Mouse (Mus musculus) hindbrain, embryonic 14.5 days (tissue): ENCODE data around the gene Gm21953. TPM values are rescaled to one million over a fixed set of nuclear protein-coding genes. Genes with fewer than 3 reads are reported as not detected.
"Not testable (repeated sequence)": the region's sequence is repeated elsewhere in the genome, so short reads cannot be mapped to it uniquely, and the experiment has no call there.

Experiments
- ATAC-seq: fragments of 200-750 bp; cut with Nextera tagmentation; 2 replicates; pipeline ENCODE4 v1.8.0; 2017; ENCODE audit warnings: moderate number of reproducible peaks, mild to moderate bottlenecking, moderate TSS enrichment, moderate library complexity; ENCODE audit not compliant: low FRiP score
- DNase-seq: peaks from one replicate; pipeline ENCODE4 v3.0.0-alpha.2; 2015; ENCODE audit warnings: low spot score
- H3K27ac ChIP-seq: fragments of 300-500 bp; sonication (generic); 2 replicates; pipeline ENCODE4 v1.5.1; 2014; ENCODE audit warnings: mild to moderate bottlenecking, moderate library complexity
- H3K27me3 ChIP-seq: fragments of 300-500 bp; sonication (generic); 2 replicates; pipeline ENCODE4 v1.6.1; 2014; ENCODE audit warnings: mild to moderate bottlenecking, low read length, mixed read lengths; ENCODE audit not compliant: control insufficient read depth, insufficient read depth
- H3K36me3 ChIP-seq: fragments of 300-500 bp; sonication (generic); replicated peaks from 2 replicates; pipeline ENCODE4 v1.6.1; 2014; ENCODE audit not compliant: control insufficient read depth, insufficient read depth
- H3K4me1 ChIP-seq: fragments of 300-500 bp; sonication (generic); replicated peaks from 2 replicates; pipeline ENCODE4 v1.6.1; 2014; ENCODE audit warnings: antibody characterized with exemption, low read length, mixed read lengths; ENCODE audit not compliant: control insufficient read depth, insufficient read depth
- H3K4me2 ChIP-seq: fragments of 300-500 bp; sonication (generic); replicated peaks from 2 replicates; pipeline ENCODE4 v1.6.1; 2014; ENCODE audit warnings: mild to moderate bottlenecking, moderate library complexity
- H3K4me3 ChIP-seq: fragments of 300-500 bp; sonication (generic); replicated peaks from 2 replicates; pipeline ENCODE4 v1.5.1; 2014; ENCODE audit warnings: mild to moderate bottlenecking, low read length
- H3K9ac ChIP-seq: fragments of 300-500 bp; sonication (generic); 2 replicates; pipeline ENCODE4 v1.6.1; 2014
- H3K9me3 ChIP-seq: fragments of 300-500 bp; sonication (generic); 2 replicates; pipeline ENCODE4 v1.6.1; 2016; ENCODE audit warnings: low read length; ENCODE audit not compliant: control insufficient read depth
- WGBS: fragments of 180-500 bp; shearing (Covaris S2); extraction: QIAGEN DNeasy Blood & Tissue Kit; methylation state at CpG from one replicate; pipeline ENCODE4 v1.1.7; 2014; 5-methylcytosine and 5-hydroxymethylcytosine counted together
- polyA plus RNA-seq: library from polyadenylated mRNA; unstranded; fragments of >200 nt; fragmentation: Nextera tagmentation; extraction: Ambion mirVana; gene quantifications from 2 replicates; pipeline ENCODE4 v1.2.1, GENCODE M21; 2014

The Gm21953 gene
- not detected in 2 replicates for polyA plus RNA-seq

GRCm38 (mm10) chr4:42293967-42294366 lies at the start of gene Gm21953:
Gene Gm21953, plus strand, starts transcription at chr4:42294267.
- not testable (repeated sequence) for DNase-seq, H3K36me3 ChIP-seq, H3K9me3 ChIP-seq, H3K4me3 ChIP-seq, H3K27ac ChIP-seq, H3K9ac ChIP-seq, ATAC-seq, H3K4me1 ChIP-seq, H3K27me3 ChIP-seq, H3K4me2 ChIP-seq
- WGBS, result no CpG with 5 or more reads among the region's 18 CpGs

- H3K9ac ChIP-seq, H3K36me3 ChIP-seq, H3K4me2 ChIP-seq, H3K27me3 ChIP-seq, H3K27ac ChIP-seq, H3K4me3 ChIP-seq, H3K9me3 ChIP-seq, ATAC-seq, H3K4me1 ChIP-seq, DNase-seq: not testable (repeated sequence)
- WGBS, result no CpG with 5 or more reads among the region's 5 CpGs
These were observed 38.6 kb upstream of the Gm21953 start, which contains the start of gene Ccl21b for GRCm38 (mm10) chr4:42255467-42255866. Gene Ccl21b, plus strand, starts transcription at chr4:42255767.

- H3K27ac ChIP-seq, H3K4me1 ChIP-seq, H3K9ac ChIP-seq, H3K4me2 ChIP-seq, H3K4me3 ChIP-seq, H3K27me3 ChIP-seq, H3K36me3 ChIP-seq, H3K9me3 ChIP-seq, ATAC-seq, DNase-seq: not testable (repeated sequence)
- no CpG with 5 or more reads among the region's 1 CpGs for WGBS
These were observed 24.0 kb downstream of the Gm21953 start, which contains the start of gene Fam205a3 for GRCm38 (mm10) chr4:42318034-42318433. Gene Fam205a3, plus strand, starts transcription at chr4:42318334.

Other genes starting within 250 kb of the Gm21953 start
- gene Gm3893, start 203.1 kb upstream of the Gm21953 start, polyA plus RNA-seq, result not detected in 2 replicates
- 0.31 TPM in 1 of 2 replicates, not detected in the other for gene Gm13304, start 179.4 kb upstream of the Gm21953 start, polyA plus RNA-seq
- gene Gm13306, start 140.8 kb upstream of the Gm21953 start, polyA plus RNA-seq, result 3.1 and 3.2 TPM in 2 replicates
- 0.46 TPM in 1 of 2 replicates, not detected in the other for gene Gm13305, start 125.7 kb upstream of the Gm21953 start, polyA plus RNA-seq
- not detected in 2 replicates for gene Gm10600, start 53.6 kb upstream of the Gm21953 start, polyA plus RNA-seq
- not detected in 2 replicates for gene Ccl21b, start 38.5 kb upstream of the Gm21953 start, polyA plus RNA-seq
- 0.17 TPM in 1 of 2 replicates, not detected in the other for gene Fam205a3, start 24.1 kb downstream of the Gm21953 start, polyA plus RNA-seq
- not detected in 2 replicates for gene Gm21586, start 145.1 kb downstream of the Gm21953 start, polyA plus RNA-seq
- gene Gm2163, start 172.5 kb downstream of the Gm21953 start, polyA plus RNA-seq, result 0.29 and 0.41 TPM in 2 replicates
- 0.17 TPM in 1 of 2 replicates, not detected in the other for gene Fam205a2, start 233.9 kb downstream of the Gm21953 start, polyA plus RNA-seq